Mouse (Mus musculus) layer of hippocampus, adult 2 months (tissue): ENCODE data around the gene Arhgap45. TPM values are rescaled to one million over a fixed set of nuclear protein-coding genes. Genes with fewer than 3 reads are reported as not detected.

Source experiments
- DNase-seq, 2 experiments: peaks; one replicate each; pipeline ENCODE4 v3.0.0; 2022; ENCODE audit warnings: low spot score in 2 of 2
- H3K27ac ChIP-seq: fragments of 200-600 bp; 2 replicates; pipeline ENCODE4 v1.8.1; 2022
- H3K4me3 ChIP-seq: fragments of 200-600 bp; 2 replicates; pipeline ENCODE4 v1.8.1; 2022; ENCODE audit warnings: mild to moderate bottlenecking
- CTCF ChIP-seq: fragments of 200-600 bp; conservative IDR thresholded peaks from 2 replicates; pipeline ENCODE4 v1.8.1; 2022; ENCODE audit warnings: antibody characterized with exemption, mild to moderate bottlenecking, moderate library complexity
- total RNA-seq, 2 experiments: library from RNA; stranded (reverse); gene quantifications; 2 replicates each; pipeline ENCODE4 v1.2.3; 2021

Gene Arhgap45
- total RNA-seq, 2 experiments from 2014 or later, result 3.7 to 4.4 TPM

GRCm38 (mm10) chr10:80021320-80021641 is 4.8 kb downstream of the Arhgap45 start:
- no peak for TF ChIP-seq CTCF
- Histone ChIP-seq H3K4me3 (no peak overlapping the region), H3K27ac (no peak overlapping the region)
- no peak for DNase-seq

DNA sequence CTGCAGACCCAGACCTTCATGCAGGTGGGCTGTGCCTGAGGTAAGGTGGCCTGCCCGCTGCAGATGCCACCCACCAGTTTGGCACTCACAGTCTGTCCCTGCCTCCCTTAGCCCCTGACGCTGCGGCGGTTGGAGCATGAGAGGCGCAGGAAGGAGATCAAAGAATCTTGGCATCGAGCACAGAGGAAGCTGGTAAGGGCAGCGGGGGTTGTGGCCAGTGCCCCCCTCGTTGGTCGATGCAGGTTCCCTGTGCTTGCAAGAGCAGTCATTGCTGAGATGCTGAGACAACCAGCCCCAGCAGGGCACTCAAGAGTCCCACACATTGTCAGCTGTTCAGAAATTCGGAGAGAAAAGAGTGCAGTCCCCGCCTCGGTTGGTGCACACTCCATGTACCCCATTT is 5.7 kb downstream of the Arhgap45 start:
- Histone ChIP-seq H3K27ac (no peak overlapping the region), H3K4me3 (no peak overlapping the region)
- no peak for TF ChIP-seq CTCF
- no peak for DNase-seq

DNA sequence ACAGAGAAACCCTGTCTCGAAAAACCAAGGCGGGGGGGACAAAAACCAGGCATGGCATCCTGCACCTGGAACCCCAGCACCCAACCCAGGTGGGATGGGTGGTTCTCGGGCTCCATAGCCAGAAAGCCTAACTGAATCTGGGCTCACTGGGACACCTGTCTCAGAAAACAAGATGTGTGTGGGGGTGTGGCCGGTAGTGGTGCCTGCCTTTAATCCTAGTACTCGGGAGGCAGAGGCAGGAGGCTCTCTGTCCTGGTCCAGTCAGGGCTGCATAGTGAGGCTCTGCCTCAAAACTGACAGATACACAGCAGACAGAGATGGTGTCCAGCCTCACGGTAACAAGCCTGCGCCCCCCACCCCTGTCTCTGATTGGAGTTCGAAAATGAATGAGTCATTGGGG is 6.4 kb downstream of the Arhgap45 start:
- Histone ChIP-seq H3K4me3 (no peak overlapping the region), H3K27ac (no peak overlapping the region)
- no peak for DNase-seq
- no peak for TF ChIP-seq CTCF

GRCm38 (mm10) chr10:80023758-80024157 is 7.3 kb downstream of the Arhgap45 start:
- H3K4me3 ChIP-seq, result no peak overlapping the region
- TF ChIP-seq CTCF, result no peak
- 0 out of 2 replicates have a peak overlapping the region, but pooled peaks have one; percentile 18 for H3K27ac ChIP-seq
- DNase-seq, result no peak

GRCm38 (mm10) chr10:80024229-80025043 is 8.0 kb downstream of the Arhgap45 start:
- DNase-seq, result no peak
- H3K4me3 ChIP-seq, result no peak overlapping the region
- H3K27ac ChIP-seq, result peak overlapping the region; percentile 37; the same call in 1 of the 2 replicates
- no peak for TF ChIP-seq CTCF

DNA sequence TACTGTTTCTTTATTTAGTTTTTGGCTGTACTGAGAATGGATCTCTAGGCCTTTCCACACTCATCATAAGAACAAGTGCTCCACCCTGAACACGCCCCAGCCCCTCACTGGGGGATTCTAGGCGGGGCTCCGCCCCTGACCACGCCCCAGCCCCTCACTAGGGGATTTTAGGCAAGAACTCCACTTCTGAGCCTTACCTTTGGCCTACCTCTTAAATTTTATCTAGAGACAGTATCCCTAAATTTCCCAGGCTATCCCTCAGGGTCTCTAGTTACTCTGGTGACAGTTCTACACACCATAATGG is 8.5 kb downstream of the Arhgap45 start:
- H3K27ac ChIP-seq, result no peak overlapping the region
- no peak overlapping the region for H3K4me3 ChIP-seq
- TF ChIP-seq CTCF, result no peak
- DNase-seq, result no peak

- DNase-seq, result no peak
- no peak overlapping the region for H3K4me3 ChIP-seq
- TF ChIP-seq CTCF, result no peak
- H3K27ac ChIP-seq, result no peak overlapping the region
Observed at GRCm38 (mm10) chr10:80025463-80025862, 9.0 kb downstream of the Arhgap45 start.

DNA sequence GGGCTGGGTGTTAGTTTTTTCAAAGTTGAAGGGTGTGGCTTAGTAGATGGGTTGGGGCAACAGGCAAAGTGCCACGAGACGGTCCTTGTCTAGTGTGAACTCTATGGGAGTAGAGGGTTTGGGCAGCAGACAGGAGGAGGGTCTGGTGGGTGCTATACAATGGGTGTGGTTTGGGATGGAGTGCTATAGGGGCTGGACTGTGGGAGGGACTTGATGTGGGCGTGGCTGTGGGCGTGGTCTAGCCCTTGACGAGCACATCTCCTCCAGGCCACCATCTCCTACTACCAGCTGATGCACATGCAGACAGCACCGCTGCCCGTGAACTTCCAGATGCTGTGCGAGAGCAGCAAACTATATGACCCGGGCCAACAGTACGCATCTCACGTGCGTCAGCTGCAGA is 9.4 kb downstream of the Arhgap45 start:
- DNase-seq, result no peak
- TF ChIP-seq CTCF, result no peak
- no peak overlapping the region for H3K4me3 ChIP-seq
- no peak overlapping the region for H3K27ac ChIP-seq

GRCm38 (mm10) chr10:80027681-80028520 is 11.4 kb downstream of the Arhgap45 start:
- H3K4me3 ChIP-seq, result no peak overlapping the region
- DNase-seq, result no peak
- no peak for TF ChIP-seq CTCF
- H3K27ac ChIP-seq, result no peak overlapping the region

- Histone ChIP-seq H3K4me3 (no peak overlapping the region), H3K27ac (no peak overlapping the region)
- TF ChIP-seq CTCF, result no peak
- DNase-seq, result no peak
Observed at GRCm38 (mm10) chr10:80028521-80028846, 12.0 kb downstream of the Arhgap45 start.

GRCm38 (mm10) chr10:80030191-80030590 is 13.7 kb downstream of the Arhgap45 start:
- no peak for DNase-seq
- H3K27ac ChIP-seq, result no peak overlapping the region

DNA sequence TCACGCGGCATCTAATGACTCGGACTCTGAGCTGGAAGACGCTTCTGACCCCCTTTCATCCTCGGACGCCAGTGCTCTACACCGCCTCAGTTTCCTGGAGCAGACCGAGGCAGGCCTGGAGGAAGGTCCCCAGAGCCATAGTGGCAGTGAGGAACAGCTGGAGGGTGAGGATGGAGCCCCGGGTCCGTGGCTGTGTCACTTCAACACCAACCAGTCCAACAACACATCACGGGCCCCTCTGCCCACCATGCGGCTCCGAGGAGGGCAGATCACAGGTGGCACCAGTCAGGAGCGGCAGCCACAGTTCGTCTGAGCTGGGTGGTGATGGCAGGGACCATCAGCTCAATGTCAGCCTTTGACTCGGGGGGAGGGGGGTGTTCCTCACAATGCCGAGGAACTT is 14.3 kb downstream of the Arhgap45 start:
- Histone ChIP-seq H3K27ac (no peak overlapping the region), H3K4me3 (no peak overlapping the region)
- DNase-seq, result no peak
- no peak for TF ChIP-seq CTCF

More at GRCm38 (mm10) chr10:80030191-80030590, 13.7 kb downstream of the Arhgap45 start:
- no peak overlapping the region for H3K4me3 ChIP-seq
- TF ChIP-seq CTCF, result no peak

DNA sequence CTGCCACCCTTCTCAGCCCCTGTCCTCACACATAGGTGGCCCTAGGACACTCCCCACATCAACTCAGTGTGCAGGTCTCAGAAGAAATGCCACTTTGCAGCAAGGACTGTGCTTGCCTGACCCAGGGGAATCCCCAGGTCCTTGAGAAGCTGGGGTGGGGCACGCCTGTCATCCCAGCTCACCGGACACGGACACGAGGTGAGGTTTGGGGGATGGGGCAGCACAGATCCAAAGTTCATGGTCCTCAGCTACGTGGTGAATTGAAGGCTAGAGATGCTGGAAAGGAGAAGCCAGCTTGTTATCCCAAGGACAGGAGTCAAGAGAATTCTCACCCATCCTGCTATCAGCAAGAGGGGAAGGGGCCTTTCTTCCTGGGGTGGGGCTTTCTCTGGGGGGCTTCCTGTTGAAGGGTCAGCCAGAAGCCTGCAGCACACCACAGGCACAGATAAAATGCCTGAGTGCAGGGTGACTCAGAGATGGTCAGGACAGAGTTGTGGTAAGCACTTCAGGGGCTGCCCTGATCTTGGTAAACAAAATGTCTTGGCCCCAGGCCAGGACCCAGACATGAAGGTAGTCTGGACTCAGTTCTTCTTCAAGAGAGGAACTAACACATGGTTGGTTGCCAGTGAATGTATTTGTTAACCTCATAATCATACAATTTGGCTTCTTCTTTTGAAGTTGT is 16.5 kb downstream of the Arhgap45 start:
- Histone ChIP-seq H3K27ac (peak overlapping the region; percentile 63), H3K4me3 (no peak overlapping the region)
- TF ChIP-seq CTCF, result no peak
- no peak for DNase-seq
